Mouse (Mus musculus) midbrain, embryonic 11.5 days (tissue): Measurements from ENCODE around the gene Olfr640. TPM values are rescaled to one million over a fixed set of nuclear protein-coding genes. Genes with fewer than 3 reads are reported as not detected.
A peak's percentile ranks its signal among the peaks of the same experiment; 100 is the strongest.

Source experiments
- ATAC-seq: fragments of 200-750 bp; cut with Nextera tagmentation; 2 replicates; pipeline ENCODE4 v1.8.0; 2017; ENCODE audit warnings: moderate TSS enrichment, moderate library complexity; ENCODE audit not compliant: low FRiP score
- DNase-seq: peaks from one replicate; pipeline ENCODE4 v3.0.0; 2015; ENCODE audit warnings: low spot score; ENCODE audit errors: missing footprints
- H3K27ac ChIP-seq: fragments of 300-500 bp; sonication (generic); 2 replicates; pipeline ENCODE4 v1.5.1; 2014; ENCODE audit warnings: low read depth, low read length
- H3K27me3 ChIP-seq: fragments of 300-500 bp; sonication (generic); 2 replicates; pipeline ENCODE4 v1.6.1; 2014; ENCODE audit warnings: mild to moderate bottlenecking, low read length, moderate library complexity, mixed read lengths; ENCODE audit not compliant: control insufficient read depth, insufficient read depth
- H3K36me3 ChIP-seq: fragments of 300-500 bp; sonication (generic); 2 replicates; pipeline ENCODE4 v1.6.1; 2014; ENCODE audit warnings: mild to moderate bottlenecking, low read length, moderate library complexity, mixed read lengths; ENCODE audit not compliant: control insufficient read depth, insufficient read depth
- H3K4me1 ChIP-seq: fragments of 300-500 bp; sonication (generic); 2 replicates; pipeline ENCODE4 v1.6.1; 2014; ENCODE audit warnings: low read length; ENCODE audit not compliant: control insufficient read depth, insufficient read depth
- H3K4me2 ChIP-seq: fragments of 300-500 bp; sonication (generic); 2 replicates; pipeline ENCODE4 v1.6.1; 2014; ENCODE audit warnings: mild to moderate bottlenecking, moderate library complexity
- H3K4me3 ChIP-seq: fragments of 300-500 bp; sonication (generic); 2 replicates; pipeline ENCODE4 v1.5.1; 2014; ENCODE audit warnings: low read depth, low read length
- H3K9ac ChIP-seq: fragments of 300-500 bp; sonication (generic); 2 replicates; pipeline ENCODE4 v1.6.1; 2014; ENCODE audit warnings: low read length
- H3K9me3 ChIP-seq: fragments of 300-500 bp; sonication (generic); 2 replicates; pipeline ENCODE4 v1.6.1; 2016; ENCODE audit warnings: low read length; ENCODE audit not compliant: control insufficient read depth
- WGBS: fragments of 180-500 bp; shearing (Covaris S2); extraction: QIAGEN DNeasy Blood & Tissue Kit; methylation state at CpG from one replicate; pipeline ENCODE4 v1.1.7; 2014; 5-methylcytosine and 5-hydroxymethylcytosine counted together
- polyA plus RNA-seq: library from polyadenylated mRNA; unstranded; fragments of >200 nt; fragmentation: Nextera tagmentation; extraction: Ambion mirVana; gene quantifications from 2 replicates; pipeline ENCODE4 v1.2.1, GENCODE M21; 2014

The Olfr640 gene
- polyA plus RNA-seq, 1 experiment from 2014 or later: not detected

DNA sequence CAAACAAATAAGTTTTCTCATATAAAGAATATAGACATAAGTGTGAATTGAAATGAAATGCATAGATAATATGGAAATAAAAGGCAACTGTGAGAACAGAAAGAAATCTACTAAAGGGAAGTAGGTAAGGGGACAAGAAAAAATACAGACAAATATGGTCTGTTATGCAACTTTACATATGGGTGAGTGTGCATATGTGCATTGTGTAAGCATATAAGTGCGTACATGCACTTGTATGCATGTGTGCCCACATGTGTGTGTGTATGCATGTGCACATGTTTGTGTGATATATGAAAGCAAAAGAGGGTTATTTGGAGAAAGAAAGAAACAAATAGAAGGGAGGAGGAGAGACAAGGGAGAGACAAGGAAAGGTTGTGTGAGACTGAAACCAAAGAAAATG is 6.4 kb downstream of the Olfr640 start:
- 95% methylated on average over 1 of the region's 1 CpGs for WGBS
- no peaks in the 10 kb centered on the region for H3K36me3 ChIP-seq
- H3K4me1 ChIP-seq: no peaks in the 10 kb centered on the region
- DNase-seq: peak; percentile 26
- ATAC-seq: no peak
- H3K27me3 ChIP-seq: no peaks in the 10 kb centered on the region
- no peak overlapping the region for H3K27ac ChIP-seq
- H3K9me3 ChIP-seq: no peaks in the 10 kb centered on the region
- no peak overlapping the region for H3K4me3 ChIP-seq
- H3K4me2 ChIP-seq: no peak overlapping the region
- H3K9ac ChIP-seq: no peak overlapping the region

GRCm38 (mm10) chr7:104017203-104017602 is 8.2 kb downstream of the Olfr640 start, which contains the start of gene Olfr639:
Olfr639 (minus strand) TSS chr7:104017303.
- Histone ChIP-seq H3K27me3 (no peaks in the 10 kb centered on the region), H3K9ac (no peak within 1 kb of the TSS), H3K36me3 (no peaks in the 10 kb centered on the region), H3K4me1 (no peaks in the 10 kb centered on the region), H3K4me2 (no peak within 1 kb of the TSS), H3K27ac (no peak within 1 kb of the TSS), H3K4me3 (no peak within 1 kb of the TSS), H3K9me3 (no peaks in the 10 kb centered on the region)
- ATAC-seq: no peak
- no peak for DNase-seq

- Histone ChIP-seq H3K9me3 (no peaks in the 10 kb centered on the region), H3K36me3 (no peaks in the 10 kb centered on the region), H3K9ac (no peak overlapping the region), H3K4me3 (no peak overlapping the region), H3K27me3 (no peaks in the 10 kb centered on the region), H3K4me1 (no peaks in the 10 kb centered on the region), H3K4me2 (no peak overlapping the region), H3K27ac (no peak overlapping the region)
- no peak for DNase-seq
- ATAC-seq: no peak
Observed at GRCm38 (mm10) chr7:103999124-103999523, 26.2 kb downstream of the Olfr640 start.

DNA sequence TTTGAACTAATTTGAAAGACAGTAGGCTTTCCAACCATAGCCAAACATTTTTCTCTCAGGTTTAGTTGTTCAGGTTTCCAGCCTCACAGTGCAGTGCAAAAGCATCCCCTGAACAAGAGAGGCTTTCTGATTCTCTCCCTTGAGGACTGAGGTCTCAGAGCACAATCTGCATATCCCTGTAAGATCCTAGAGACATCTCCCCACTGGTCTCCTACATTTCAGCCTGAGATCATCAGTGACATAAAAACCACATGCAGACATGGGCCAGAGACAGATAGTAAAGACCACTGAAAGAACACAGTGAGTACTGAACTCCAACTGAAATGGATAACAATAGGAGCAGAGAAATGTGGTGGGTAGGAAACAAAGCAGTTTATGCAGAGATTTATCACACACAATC is 26.9 kb downstream of the Olfr640 start, which contains the start of gene Olfr638:
Gene Olfr638, plus strand, starts transcription at position 301 of the 400 bp plus-strand sequence.
- no peak within 1 kb of the TSS for H3K9ac ChIP-seq
- H3K4me3 ChIP-seq: no peak within 1 kb of the TSS
- no peak for DNase-seq
- H3K9me3 ChIP-seq: no peaks in the 10 kb centered on the region
- no peaks in the 10 kb centered on the region for H3K36me3 ChIP-seq
- no peak within 1 kb of the TSS for H3K4me2 ChIP-seq
- H3K4me1 ChIP-seq: no peaks in the 10 kb centered on the region
- H3K27me3 ChIP-seq: no peaks in the 10 kb centered on the region
- ATAC-seq: no peak
- H3K27ac ChIP-seq: no peak within 1 kb of the TSS

DNA sequence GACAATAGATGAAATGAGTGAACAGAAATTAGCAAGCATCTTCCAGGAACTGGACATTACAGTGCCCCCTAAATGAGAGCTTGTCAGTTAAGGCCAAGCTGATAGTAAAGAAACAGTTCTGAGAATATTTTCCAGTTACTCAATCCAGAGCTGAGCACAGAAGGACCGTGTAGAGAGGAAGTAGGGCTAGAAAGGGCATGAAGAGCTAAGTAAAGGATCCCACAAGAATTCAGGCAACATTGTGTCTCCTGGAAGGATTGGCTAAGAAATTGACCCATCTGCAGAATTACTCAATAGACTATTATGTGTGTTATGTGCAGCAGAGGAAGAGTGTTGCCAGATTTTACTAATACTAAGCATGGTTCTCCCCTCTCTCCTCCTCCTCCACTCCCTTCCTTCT is 53.6 kb downstream of the Olfr640 start:
- Histone ChIP-seq H3K4me3 (no peak overlapping the region), H3K4me2 (no peak overlapping the region), H3K36me3 (no peaks in the 10 kb centered on the region), H3K9me3 (no peaks in the 10 kb centered on the region; the same call in 1 of the 2 replicates), H3K27ac (no peak overlapping the region), H3K27me3 (no peaks in the 10 kb centered on the region), H3K4me1 (no peaks in the 10 kb centered on the region), H3K9ac (no peak overlapping the region)
- ATAC-seq (no peak), DNase-seq (no peak)
- WGBS: 75% methylated on average over 1 of the region's 1 CpGs

DNA sequence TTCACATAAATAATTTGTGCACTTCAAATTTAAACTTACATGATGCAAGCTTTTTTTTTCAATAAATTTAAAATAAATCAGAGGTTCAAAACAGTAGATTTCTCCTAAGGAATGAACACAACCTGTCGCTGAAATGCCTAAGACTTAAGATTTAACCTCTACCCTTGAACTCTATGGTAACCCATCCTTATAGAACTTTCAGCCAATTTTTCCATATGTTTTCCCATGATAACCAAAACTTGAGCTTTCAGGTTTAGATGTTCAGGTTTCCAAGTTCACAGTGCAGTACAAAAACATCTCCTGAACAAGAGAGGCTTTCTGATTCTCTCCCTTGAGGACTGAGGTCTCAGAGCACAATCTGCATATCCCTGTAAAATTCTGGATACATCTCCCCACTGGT is 54.5 kb downstream of the Olfr640 start, which contains the start of gene Olfr635:
Gene Olfr635, plus strand, starts transcription at position 301 of the 400 bp plus-strand sequence.
- Histone ChIP-seq H3K4me1 (no peaks in the 10 kb centered on the region), H3K27me3 (no peaks in the 10 kb centered on the region), H3K4me2 (no peak within 1 kb of the TSS), H3K27ac (no peak within 1 kb of the TSS), H3K9me3 (no peaks in the 10 kb centered on the region), H3K4me3 (no peak within 1 kb of the TSS), H3K9ac (no peak within 1 kb of the TSS), H3K36me3 (no peaks in the 10 kb centered on the region)
- DNase-seq (no peak), ATAC-seq (no peak)
- 69% methylated on average over 1 of the region's 1 CpGs for WGBS

Other genes starting within 250 kb of the Olfr640 start
- gene Olfr68, start 245.9 kb downstream of the Olfr640 start, polyA plus RNA-seq: not detected in 2 replicates
- gene Olfr67, start 233.8 kb downstream of the Olfr640 start, polyA plus RNA-seq: not detected in 2 replicates
- gene Hbb-bt, start 211.6 kb downstream of the Olfr640 start, polyA plus RNA-seq: 767 and 794 TPM in 2 replicates
- 259 and 279 TPM in 2 replicates for gene Hbb-bs, start 197.5 kb downstream of the Olfr640 start, polyA plus RNA-seq
- not detected in 2 replicates for gene Hbb-bh2, start 185.1 kb downstream of the Olfr640 start, polyA plus RNA-seq
- gene Hbb-bh1, start 182.4 kb downstream of the Olfr640 start, polyA plus RNA-seq: 2,751 and 2,795 TPM in 2 replicates
- gene Hbb-y, start 172.4 kb downstream of the Olfr640 start, polyA plus RNA-seq: 11,345 and 11,485 TPM in 2 replicates
- gene Olfr66, start 139.3 kb downstream of the Olfr640 start, polyA plus RNA-seq: not detected in 2 replicates
- not detected in 2 replicates for gene Olfr64, start 131.1 kb downstream of the Olfr640 start, polyA plus RNA-seq
- not detected in 2 replicates for gene Olfr65, start 122.1 kb downstream of the Olfr640 start, polyA plus RNA-seq
- not detected in 2 replicates for gene Olfr631, start 96.7 kb downstream of the Olfr640 start, polyA plus RNA-seq
- not detected in 2 replicates for gene Olfr632, start 91.2 kb downstream of the Olfr640 start, polyA plus RNA-seq
- not detected in 2 replicates for gene Olfr633, start 81.1 kb downstream of the Olfr640 start, polyA plus RNA-seq
- 0.01 and 0.03 TPM in 2 replicates for gene Olfr635, start 54.4 kb downstream of the Olfr640 start, polyA plus RNA-seq
- gene Olfr638, start 26.8 kb downstream of the Olfr640 start, polyA plus RNA-seq: not detected in 2 replicates
- not detected in 2 replicates for gene Olfr639, start 8.3 kb downstream of the Olfr640 start, polyA plus RNA-seq
- not detected in 2 replicates for gene Olfr641, start 9.9 kb upstream of the Olfr640 start, polyA plus RNA-seq
- not detected in 2 replicates for gene Olfr642, start 27.1 kb upstream of the Olfr640 start, polyA plus RNA-seq
- gene 4930516K23Rik, start 35.9 kb upstream of the Olfr640 start, polyA plus RNA-seq: not detected in 2 replicates
- not detected in 2 replicates for gene Olfr644, start 46.3 kb upstream of the Olfr640 start, polyA plus RNA-seq
- not detected in 2 replicates for gene Olfr645, start 59.9 kb upstream of the Olfr640 start, polyA plus RNA-seq
- gene Olfr646, start 79.3 kb upstream of the Olfr640 start, polyA plus RNA-seq: not detected in 2 replicates
- not detected in 2 replicates for gene Ubqln5, start 104.3 kb upstream of the Olfr640 start, polyA plus RNA-seq
- gene Olfr643, start 111.8 kb upstream of the Olfr640 start, polyA plus RNA-seq: not detected in 2 replicates
- not detected in 2 replicates for gene Ubqln3, start 117.7 kb upstream of the Olfr640 start, polyA plus RNA-seq
- not detected in 2 replicates for gene Ubqlnl, start 125.0 kb upstream of the Olfr640 start, polyA plus RNA-seq
- gene Olfm5, start 139.3 kb upstream of the Olfr640 start, polyA plus RNA-seq: not detected in 2 replicates
- gene Olfr648, start 157.8 kb upstream of the Olfr640 start, polyA plus RNA-seq: 0.19 and 0.26 TPM in 2 replicates
- not detected in 2 replicates for gene Olfr649, start 170.4 kb upstream of the Olfr640 start, polyA plus RNA-seq
- 2.5 and 2.8 TPM in 2 replicates for gene Trim6, start 193.2 kb upstream of the Olfr640 start, polyA plus RNA-seq
- gene Trim34a, start 218.9 kb upstream of the Olfr640 start, polyA plus RNA-seq: 0.63 and 0.68 TPM in 2 replicates